Mouse (Mus musculus): Measurements from ENCODE around the gene Cpped1. TPM values are rescaled to one million over a fixed set of nuclear protein-coding genes. Genes with fewer than 3 reads are reported as not detected.

The Cpped1 gene
- 29.6 TPM for polyA plus RNA-seq (2012; fragmentation: generic; extraction: Trizol)

- Histone ChIP-seq H3K4me2 (ENCODE audit: low read depth) (peak within 1 kb of the TSS; percentile 89), H3K36me3 (ENCODE audit: control insufficient read depth, insufficient read depth) (no peaks in the 10 kb centered on the region), H3K4me3 (peak within 1 kb of the TSS; percentile 68), H3ac (ENCODE audit: control insufficient read depth, insufficient read length) (peak within 1 kb of the TSS; percentile 62), H3K79me2 (ENCODE audit: control insufficient read depth, insufficient read depth) (peaks cover 23% of the 10 kb centered on the region), H3K27me3 (ENCODE audit: control insufficient read depth, insufficient read depth, insufficient read length) (peaks cover 3% of the 10 kb centered on the region)
- peak; percentile 69 for TF ChIP-seq POLR2A (IDR thresholded peaks at IDR 0.05; ENCODE audit: insufficient read length, low read depth)
- TF ChIP-seq MYOG (IDR thresholded peaks at IDR 0.05; ENCODE audit: control insufficient read depth in 1 of 3, insufficient read depth in 1 of 3, insufficient read length in 2 of 3, low read depth in 2 of 3): peak in 1 of 3 experiments; percentile 1
- peak in 1 of 3 experiments; percentile 1 for TF ChIP-seq MYOD1 (IDR thresholded peaks at IDR 0.05; ENCODE audit: control insufficient read depth in 1 of 3, insufficient read length in 2 of 3, low read depth in 2 of 3)
- TF ChIP-seq POLR2AphosphoS2 (IDR thresholded peaks at IDR 0.05; ENCODE audit: insufficient read length, low read depth): peak; percentile 73
- no peak for TF ChIP-seq REST (IDR thresholded peaks at IDR 0.05; ENCODE audit: insufficient read depth, insufficient read length)
- no peak for TF ChIP-seq MAX (IDR thresholded peaks at IDR 0.05; ENCODE audit: low read depth)
Observed at GRCm38 (mm10) chr16:11909035-11909591, at the start of gene Cpped1. Cpped1 (minus strand) TSS chr16:11909445.

GRCm38 (mm10) chr16:11940477-11940876 lies 31.2 kb upstream of the Cpped1 start:
- Histone ChIP-seq H3K27me3 (ENCODE audit: control insufficient read depth, insufficient read depth, insufficient read length) (no peaks in the 10 kb centered on the region), H3K36me3 (ENCODE audit: control insufficient read depth, insufficient read depth) (no peaks in the 10 kb centered on the region), H3K4me3 (no peak overlapping the region), H3ac (ENCODE audit: control insufficient read depth, insufficient read length) (no peak overlapping the region), H3K79me2 (ENCODE audit: control insufficient read depth, insufficient read depth) (no peaks in the 10 kb centered on the region), H3K4me2 (ENCODE audit: low read depth) (no peak overlapping the region)
- TF ChIP-seq POLR2A (IDR thresholded peaks at IDR 0.05; ENCODE audit: insufficient read length, low read depth): no peak
- no peak for TF ChIP-seq E2F4 (IDR thresholded peaks at IDR 0.05; ENCODE audit: insufficient read depth)
- no peak for TF ChIP-seq POLR2AphosphoS2 (IDR thresholded peaks at IDR 0.05; ENCODE audit: insufficient read length, low read depth)
- TF ChIP-seq USF1 (IDR thresholded peaks at IDR 0.05; ENCODE audit: low read depth): no peak
- TF ChIP-seq MYOD1 (IDR thresholded peaks at IDR 0.05; ENCODE audit: control insufficient read depth in 1 of 3, insufficient read length in 2 of 3, low read depth in 2 of 3): no peak
- no peak for TF ChIP-seq REST (IDR thresholded peaks at IDR 0.05; ENCODE audit: insufficient read depth, insufficient read length)
- no peak for TF ChIP-seq MYOG (IDR thresholded peaks at IDR 0.05; ENCODE audit: control insufficient read depth in 1 of 3, insufficient read depth in 1 of 3, insufficient read length in 2 of 3, low read depth in 2 of 3)
- no peak for TF ChIP-seq TCF3 (IDR thresholded peaks at IDR 0.05; ENCODE audit: insufficient read length, low read depth)
- no peak for TF ChIP-seq SRF (IDR thresholded peaks at IDR 0.05; ENCODE audit: control insufficient read depth, insufficient read length, low read depth)
- no peak for TF ChIP-seq MAX (IDR thresholded peaks at IDR 0.05; ENCODE audit: low read depth)
- TF ChIP-seq TCF12 (IDR thresholded peaks at IDR 0.05; ENCODE audit: insufficient read depth, poor library complexity, severe bottlenecking): no peak
- no peak for TF ChIP-seq CEBPB (IDR thresholded peaks at IDR 0.05; ENCODE audit: insufficient read depth, poor library complexity, severe bottlenecking)

- H3K36me3 ChIP-seq (ENCODE audit: control insufficient read depth, insufficient read depth): no peaks in the 10 kb centered on the region
- no peak overlapping the region for H3K4me2 ChIP-seq (ENCODE audit: low read depth)
- H3K27me3 ChIP-seq (ENCODE audit: control insufficient read depth, insufficient read depth, insufficient read length): peaks cover 3% of the 10 kb centered on the region
- no peak overlapping the region for H3K4me3 ChIP-seq
- no peak overlapping the region for H3ac ChIP-seq (ENCODE audit: control insufficient read depth, insufficient read length)
- peaks cover 20% of the 10 kb centered on the region for H3K79me2 ChIP-seq (ENCODE audit: control insufficient read depth, insufficient read depth)
- TF ChIP-seq TCF12 (IDR thresholded peaks at IDR 0.05; ENCODE audit: insufficient read depth, poor library complexity, severe bottlenecking) (no peak), MAX (IDR thresholded peaks at IDR 0.05; ENCODE audit: low read depth) (no peak), MYOD1 (IDR thresholded peaks at IDR 0.05; ENCODE audit: control insufficient read depth in 1 of 3, insufficient read length in 2 of 3, low read depth in 2 of 3) (no peak), SRF (IDR thresholded peaks at IDR 0.05; ENCODE audit: control insufficient read depth, insufficient read length, low read depth) (no peak), USF1 (IDR thresholded peaks at IDR 0.05; ENCODE audit: low read depth) (no peak), CEBPB (IDR thresholded peaks at IDR 0.05; ENCODE audit: insufficient read depth, poor library complexity, severe bottlenecking) (no peak), E2F4 (IDR thresholded peaks at IDR 0.05; ENCODE audit: insufficient read depth) (no peak), POLR2AphosphoS2 (IDR thresholded peaks at IDR 0.05; ENCODE audit: insufficient read length, low read depth) (no peak), POLR2A (IDR thresholded peaks at IDR 0.05; ENCODE audit: insufficient read length, low read depth) (no peak), REST (IDR thresholded peaks at IDR 0.05; ENCODE audit: insufficient read depth, insufficient read length) (no peak), TCF3 (IDR thresholded peaks at IDR 0.05; ENCODE audit: insufficient read length, low read depth) (no peak), MYOG (IDR thresholded peaks at IDR 0.05; ENCODE audit: control insufficient read depth in 1 of 3, insufficient read depth in 1 of 3, insufficient read length in 2 of 3, low read depth in 2 of 3) (no peak)
Observed at GRCm38 (mm10) chr16:11910801-11911200, 1.6 kb upstream of the Cpped1 start.

GRCm38 (mm10) chr16:11909817-11910216 lies 572 bp upstream of the Cpped1 start:
- Histone ChIP-seq H3K36me3 (ENCODE audit: control insufficient read depth, insufficient read depth) (no peaks in the 10 kb centered on the region), H3K4me3 (peak overlapping the region; percentile 68)

More at GRCm38 (mm10) chr16:11909817-11910216, 572 bp upstream of the Cpped1 start:
- no peak overlapping the region for H3ac ChIP-seq (ENCODE audit: control insufficient read depth, insufficient read length)
- H3K4me2 ChIP-seq (ENCODE audit: low read depth): peak overlapping the region; percentile 70
- no peak for TF ChIP-seq E2F4 (IDR thresholded peaks at IDR 0.05; ENCODE audit: insufficient read depth)
- no peak for TF ChIP-seq REST (IDR thresholded peaks at IDR 0.05; ENCODE audit: insufficient read depth, insufficient read length)
- no peak for TF ChIP-seq POLR2A (IDR thresholded peaks at IDR 0.05; ENCODE audit: insufficient read length, low read depth)
- TF ChIP-seq TCF12 (IDR thresholded peaks at IDR 0.05; ENCODE audit: insufficient read depth, poor library complexity, severe bottlenecking): no peak
- no peak for TF ChIP-seq MYOD1 (IDR thresholded peaks at IDR 0.05; ENCODE audit: control insufficient read depth in 1 of 3, insufficient read length in 2 of 3, low read depth in 2 of 3)
- no peak for TF ChIP-seq MYOG (IDR thresholded peaks at IDR 0.05; ENCODE audit: control insufficient read depth in 1 of 3, insufficient read depth in 1 of 3, insufficient read length in 2 of 3, low read depth in 2 of 3)
- no peak for TF ChIP-seq POLR2AphosphoS2 (IDR thresholded peaks at IDR 0.05; ENCODE audit: insufficient read length, low read depth)
- TF ChIP-seq MAX (IDR thresholded peaks at IDR 0.05; ENCODE audit: low read depth): no peak
- no peak for TF ChIP-seq CEBPB (IDR thresholded peaks at IDR 0.05; ENCODE audit: insufficient read depth, poor library complexity, severe bottlenecking)
- no peak for TF ChIP-seq USF1 (IDR thresholded peaks at IDR 0.05; ENCODE audit: low read depth)
- TF ChIP-seq SRF (IDR thresholded peaks at IDR 0.05; ENCODE audit: control insufficient read depth, insufficient read length, low read depth): no peak
- TF ChIP-seq TCF3 (IDR thresholded peaks at IDR 0.05; ENCODE audit: insufficient read length, low read depth): no peak
- H3K27me3 ChIP-seq (ENCODE audit: control insufficient read depth, insufficient read depth, insufficient read length): peaks cover 3% of the 10 kb centered on the region
- peaks cover 22% of the 10 kb centered on the region for H3K79me2 ChIP-seq (ENCODE audit: control insufficient read depth, insufficient read depth)

Data from myocyte (in vitro differentiated cells).